Mouse (Mus musculus) liver, adult 2 months (tissue): ENCODE results near the gene Gpr161. TPM values are rescaled to one million over a fixed set of nuclear protein-coding genes. Genes with fewer than 3 reads are reported as not detected.

ENCODE experiments used
- DNase-seq: peaks from one replicate; pipeline ENCODE4 v3.0.0-alpha.2; 2011; ENCODE audit warnings: low read depth, low spot score; ENCODE audit errors: extremely low read depth
- H3K27ac ChIP-seq: fragments of 200-500 bp; replicated peaks from 2 replicates; pipeline ENCODE4 v1.5.1; 2012; ENCODE audit warnings: low read depth, mild to moderate bottlenecking, control low read depth, inconsistent platforms, low read length; ENCODE audit not compliant: insufficient read depth
- H3K27me3 ChIP-seq: fragments of 200-500 bp; 2 replicates; pipeline ENCODE4 v1.6.1; 2012; ENCODE audit warnings: mild to moderate bottlenecking, moderate library complexity, low read length, inconsistent platforms; ENCODE audit not compliant: control insufficient read depth, insufficient read depth
- H3K36me3 ChIP-seq: fragments of 200-500 bp; 2 replicates; pipeline ENCODE4 v1.6.1; 2012; ENCODE audit warnings: low read length, inconsistent platforms; ENCODE audit not compliant: control insufficient read depth, insufficient read depth
- H3K4me1 ChIP-seq: fragments of 200-500 bp; 2 replicates; pipeline ENCODE4 v1.6.1; 2011; ENCODE audit warnings: low read length; ENCODE audit not compliant: control insufficient read depth, insufficient read depth
- H3K4me3 ChIP-seq: fragments of 200-500 bp; 2 replicates; pipeline ENCODE4 v1.5.1; 2011; ENCODE audit warnings: low read depth, mild to moderate bottlenecking, control low read depth, low read length, moderate library complexity; ENCODE audit not compliant: insufficient read depth
- H3K79me2 ChIP-seq: fragments of 200-500 bp; 2 replicates; pipeline ENCODE4 v1.6.1; 2012; ENCODE audit warnings: inconsistent platforms, mild to moderate bottlenecking, low read length, moderate library complexity; ENCODE audit not compliant: control insufficient read depth, insufficient read depth
- H3K9ac ChIP-seq: fragments of 200-500 bp; 2 replicates; pipeline ENCODE4 v1.6.1; 2012; ENCODE audit warnings: low read depth, mild to moderate bottlenecking, control low read depth, inconsistent platforms, low read length
- CTCF ChIP-seq: fragments of 200-500 bp; IDR thresholded peaks from 2 replicates; pipeline ENCODE4 v1.5.1; 2011; ENCODE audit warnings: low read depth, low read length, control low read depth
- POLR2A ChIP-seq: fragments of 200-500 bp; IDR thresholded peaks from 2 replicates; pipeline ENCODE4 v1.6.1; 2011; ENCODE audit warnings: low read length, control low read depth; ENCODE audit not compliant: insufficient read depth; ENCODE audit errors: extremely low read depth
- WGBS: fragments of 180-500 bp; shearing (Covaris S2); methylation state at CpG from one replicate; pipeline ENCODE4 v1.1.7; 2018; 5-methylcytosine and 5-hydroxymethylcytosine counted together
- polyA plus RNA-seq: library from polyadenylated mRNA; depleted of rRNA; stranded (reverse); fragments of >200 nt; gene quantifications from 2 replicates; pipeline ENCODE4 v1.2.3, GENCODE M21; 2012; rRNA removed
- total RNA-seq: library from RNA; depleted of rRNA; stranded (reverse); fragments of >200 nt; gene quantifications from 2 replicates; pipeline ENCODE4 v1.2.3, GENCODE M21; 2014; rRNA removed

Gene Gpr161
- total RNA-seq (0.09 and 0.13 TPM in 2 replicates), polyA plus RNA-seq (0.07 and 0.17 TPM in 2 replicates)

- Histone ChIP-seq H3K36me3 (no peaks in the 10 kb centered on the region), H3K4me3 (no peak within 1 kb of the TSS), H3K9ac (no peak within 1 kb of the TSS), H3K4me1 (no peaks in the 10 kb centered on the region), H3K79me2 (no peaks in the 10 kb centered on the region), H3K27me3 (no peaks in the 10 kb centered on the region), H3K27ac (no peak within 1 kb of the TSS)
- 88% methylated on average over 1 of the region's 1 CpGs for WGBS
- DNase-seq, result no peak
- no peak for TF ChIP-seq CTCF
- TF ChIP-seq POLR2A, result no peak
These were observed at the start of gene Gpr161 for GRCm38 (mm10) chr1:165295489-165295888. Gene Gpr161, plus strand, starts transcription at chr1:165295789.

- Histone ChIP-seq H3K79me2 (no peaks in the 10 kb centered on the region), H3K9ac (no peak overlapping the region), H3K4me1 (no peaks in the 10 kb centered on the region), H3K27ac (no peak overlapping the region), H3K36me3 (no peaks in the 10 kb centered on the region), H3K27me3 (no peaks in the 10 kb centered on the region), H3K4me3 (no peak overlapping the region)
- DNase-seq, result no peak
- TF ChIP-seq CTCF, result no peak
- TF ChIP-seq POLR2A, result no peak
- WGBS, result 81% methylated on average over 5 of the region's 5 CpGs
These were observed 49.0 kb upstream of the Gpr161 start for GRCm38 (mm10) chr1:165246587-165246986.

GRCm38 (mm10) chr1:165247085-165247484 is 48.5 kb upstream of the Gpr161 start:
- DNase-seq, result no peak
- Histone ChIP-seq H3K4me3 (no peak overlapping the region), H3K36me3 (no peaks in the 10 kb centered on the region), H3K4me1 (no peaks in the 10 kb centered on the region), H3K9ac (no peak overlapping the region), H3K79me2 (no peaks in the 10 kb centered on the region), H3K27me3 (no peaks in the 10 kb centered on the region), H3K27ac (no peak overlapping the region)
- whole genome bisulfite sequencing, result 74% methylated on average over 5 of the region's 5 CpGs
- TF ChIP-seq POLR2A (no peak), CTCF (no peak)

DNA sequence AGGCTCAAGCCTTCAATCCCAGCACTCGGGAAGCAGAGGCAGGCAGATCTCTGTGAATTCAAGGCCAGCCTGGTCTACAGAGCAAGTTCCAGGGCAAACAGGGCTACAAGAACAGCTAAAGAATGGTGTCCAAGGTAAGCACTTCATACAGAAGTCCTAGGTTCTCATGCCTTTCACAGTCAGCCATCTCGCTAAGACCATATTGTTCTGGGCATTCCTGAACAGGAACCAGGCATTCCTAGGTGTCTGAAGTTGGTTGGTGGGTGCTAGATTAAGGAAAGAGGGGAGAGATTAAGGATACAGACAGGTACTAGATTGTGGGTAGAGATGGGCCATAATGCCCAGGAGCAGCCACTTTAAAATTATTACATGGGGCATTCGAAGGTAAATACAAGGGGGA is 47.8 kb upstream of the Gpr161 start:
- Histone ChIP-seq H3K4me3 (no peak overlapping the region), H3K36me3 (no peaks in the 10 kb centered on the region), H3K79me2 (no peaks in the 10 kb centered on the region), H3K27ac (no peak overlapping the region), H3K27me3 (no peaks in the 10 kb centered on the region), H3K9ac (no peak overlapping the region), H3K4me1 (no peaks in the 10 kb centered on the region)
- TF ChIP-seq CTCF (no peak), POLR2A (no peak)
- no peak for DNase-seq
- WGBS, result 93% methylated on average over 3 of the region's 3 CpGs

DNA sequence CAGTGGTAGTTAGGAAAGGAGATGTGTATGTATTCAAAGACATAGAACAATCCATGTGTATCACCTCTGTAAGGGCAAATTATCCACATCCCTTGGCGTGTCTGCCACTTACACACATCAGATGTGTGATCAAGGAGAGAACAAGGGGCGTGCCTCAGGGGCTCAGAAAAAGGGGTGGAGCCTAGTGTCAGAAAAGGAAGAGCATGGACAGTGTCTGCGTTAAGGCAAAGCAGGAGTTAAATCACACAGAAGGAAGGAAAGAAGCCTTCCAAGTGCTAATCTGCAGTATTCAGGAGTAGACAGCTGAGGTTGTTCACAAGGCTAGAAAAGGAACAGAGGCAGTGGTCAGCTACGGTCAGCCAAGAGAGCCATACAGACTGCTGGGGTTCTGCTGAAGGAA is 46.7 kb upstream of the Gpr161 start:
- H3K27ac ChIP-seq, result no peak overlapping the region
- no peaks in the 10 kb centered on the region for H3K79me2 ChIP-seq
- DNase-seq, result no peak
- WGBS, result 69% methylated on average over 4 of the region's 4 CpGs
- no peaks in the 10 kb centered on the region for H3K27me3 ChIP-seq
- H3K4me1 ChIP-seq, result no peaks in the 10 kb centered on the region
- H3K4me3 ChIP-seq, result no peak overlapping the region
- no peak overlapping the region for H3K9ac ChIP-seq
- no peaks in the 10 kb centered on the region for H3K36me3 ChIP-seq
- TF ChIP-seq POLR2A (no peak), CTCF (no peak)

GRCm38 (mm10) chr1:165250546-165250945 is 45.0 kb upstream of the Gpr161 start:
- Histone ChIP-seq H3K36me3 (no peaks in the 10 kb centered on the region), H3K9ac (no peak overlapping the region), H3K4me3 (no peak overlapping the region), H3K4me1 (no peaks in the 10 kb centered on the region), H3K27ac (no peak overlapping the region), H3K79me2 (no peaks in the 10 kb centered on the region), H3K27me3 (no peaks in the 10 kb centered on the region)
- WGBS, result 93% methylated on average over 2 of the region's 2 CpGs
- no peak for TF ChIP-seq CTCF
- no peak for TF ChIP-seq POLR2A
- DNase-seq, result no peak
